Mouse (Mus musculus): ENCODE data around the gene Rps6kb2. TPM values are rescaled to one million over a fixed set of nuclear protein-coding genes. Genes with fewer than 3 reads are reported as not detected.

Rps6kb2 gene
- polyA plus RNA-seq, 1 experiment from 2014 or later, result 51.6 TPM

DNA sequence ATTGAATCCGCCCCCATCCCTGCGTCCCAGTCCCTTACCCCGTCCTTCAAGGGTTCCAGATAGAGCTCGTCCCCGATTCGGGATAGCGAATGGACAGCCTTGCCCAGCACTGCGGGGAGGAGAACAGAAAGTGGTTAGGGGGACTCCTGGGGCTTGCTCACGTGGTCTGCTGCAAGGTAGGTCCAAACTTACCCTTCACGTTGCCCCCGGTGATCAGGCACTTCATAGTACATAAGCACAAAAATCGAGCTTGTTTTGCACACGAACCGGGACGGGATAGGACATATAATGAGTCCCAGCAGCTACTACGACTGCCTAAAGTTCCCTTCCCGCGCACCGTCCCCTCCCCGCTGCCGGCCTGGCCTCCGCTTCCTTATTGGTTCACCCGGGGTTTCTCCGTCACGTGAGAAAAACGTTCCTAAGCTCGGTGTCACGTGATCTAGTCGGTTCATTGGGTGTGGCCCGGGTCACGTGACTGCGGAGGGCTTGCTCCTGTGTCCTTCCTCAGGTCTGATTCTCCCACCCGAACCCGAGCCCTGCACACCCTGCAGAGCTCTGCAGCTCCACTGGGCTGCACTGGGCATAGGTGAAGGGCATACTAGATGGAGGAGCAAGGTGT is 38.2 kb upstream of the Rps6kb2 start, which contains the start of gene Rad9a:
Gene Rad9a, minus strand, starts transcription at position 372 of the 619 bp plus-strand sequence.
- Histone ChIP-seq H3K27ac (ENCODE audit: low read length) (peak within 1 kb of the TSS; percentile 76), H3K4me2 (ENCODE audit: low read depth, low read length) (peak within 1 kb of the TSS; percentile 99), H3K9ac (ENCODE audit: low read length) (peak within 1 kb of the TSS; percentile 92), H3K4me3 (ENCODE audit: low read length) (peak within 1 kb of the TSS; percentile 84), H3K9me3 (ENCODE audit: control insufficient read depth, low read length) (no peaks in the 10 kb centered on the region), H3K4me1 (replicated peaks; ENCODE audit: control insufficient read depth, insufficient read depth, low read length) (peaks cover 20% of the 10 kb centered on the region), H3K27me3 (ENCODE audit: control insufficient read depth, insufficient read depth, low read depth, low read length) (peaks cover 4% of the 10 kb centered on the region; the same call in 1 of the 2 replicates), H3K36me3 (ENCODE audit: control insufficient read depth, insufficient read depth, low read length) (peaks cover 14% of the 10 kb centered on the region)
- WGBS, result under 1% methylated on average over 34 of the region's 34 CpGs
- peak; percentile 85 for ATAC-seq (ENCODE audit: low read depth)

- no peak overlapping the region for H3K9ac ChIP-seq (ENCODE audit: low read length)
- WGBS, result 66% methylated on average over 3 of the region's 3 CpGs
- no peak overlapping the region for H3K4me2 ChIP-seq (ENCODE audit: low read depth, low read length)
- H3K4me1 ChIP-seq (replicated peaks; ENCODE audit: control insufficient read depth, insufficient read depth, low read length), result peaks cover 23% of the 10 kb centered on the region
- H3K27me3 ChIP-seq (ENCODE audit: control insufficient read depth, insufficient read depth, low read depth, low read length), result no peaks in the 10 kb centered on the region
- H3K4me3 ChIP-seq (ENCODE audit: low read length), result no peak overlapping the region
- H3K27ac ChIP-seq (ENCODE audit: low read length), result no peak overlapping the region
- no peaks in the 10 kb centered on the region for H3K9me3 ChIP-seq (ENCODE audit: control insufficient read depth, low read length)
- no peak for ATAC-seq (ENCODE audit: low read depth)
- peaks cover 39% of the 10 kb centered on the region for H3K36me3 ChIP-seq (ENCODE audit: control insufficient read depth, insufficient read depth, low read length)
Measured at GRCm38 (mm10) chr19:4197180-4197579, 34.0 kb upstream of the Rps6kb2 start.

DNA sequence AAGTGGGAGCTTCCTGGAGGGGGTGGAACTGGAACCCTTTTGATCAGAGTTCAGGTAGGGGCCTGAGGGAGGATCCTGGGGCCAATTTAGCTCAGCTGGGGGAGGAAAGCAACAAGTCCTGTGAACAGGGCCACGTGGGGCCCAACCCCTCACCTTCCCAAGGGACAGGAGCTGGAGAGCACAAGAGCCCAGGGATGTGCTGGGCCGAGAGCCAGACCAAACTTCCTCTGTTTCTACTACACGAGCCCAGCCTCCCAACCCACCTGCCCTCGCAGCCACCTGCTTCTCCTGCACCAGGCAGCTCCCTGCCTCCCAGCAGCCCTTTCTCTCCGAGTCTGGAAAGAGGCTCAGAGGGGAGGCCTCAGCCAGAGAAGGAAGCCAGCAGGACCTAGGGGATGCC is 33.4 kb upstream of the Rps6kb2 start:
- no peak overlapping the region for H3K4me3 ChIP-seq (ENCODE audit: low read length)
- H3K27ac ChIP-seq (ENCODE audit: low read length), result no peak overlapping the region
- H3K9me3 ChIP-seq (ENCODE audit: control insufficient read depth, low read length), result no peaks in the 10 kb centered on the region
- no peak overlapping the region for H3K4me2 ChIP-seq (ENCODE audit: low read depth, low read length)
- ATAC-seq (ENCODE audit: low read depth), result no peak
- peaks cover 39% of the 10 kb centered on the region for H3K36me3 ChIP-seq (ENCODE audit: control insufficient read depth, insufficient read depth, low read length)
- no peaks in the 10 kb centered on the region for H3K27me3 ChIP-seq (ENCODE audit: control insufficient read depth, insufficient read depth, low read depth, low read length)
- H3K4me1 ChIP-seq (replicated peaks; ENCODE audit: control insufficient read depth, insufficient read depth, low read length), result peaks cover 20% of the 10 kb centered on the region
- no peak overlapping the region for H3K9ac ChIP-seq (ENCODE audit: low read length)
- WGBS, result 27% methylated on average over 5 of the region's 5 CpGs

- WGBS, result 49% methylated on average over 2 of the region's 2 CpGs
- Histone ChIP-seq H3K9ac (ENCODE audit: low read length) (no peak overlapping the region), H3K27ac (ENCODE audit: low read length) (no peak overlapping the region), H3K4me2 (ENCODE audit: low read depth, low read length) (no peak overlapping the region), H3K9me3 (ENCODE audit: control insufficient read depth, low read length) (no peaks in the 10 kb centered on the region), H3K4me3 (ENCODE audit: low read length) (no peak overlapping the region), H3K4me1 (replicated peaks; ENCODE audit: control insufficient read depth, insufficient read depth, low read length) (peaks cover 25% of the 10 kb centered on the region), H3K27me3 (ENCODE audit: control insufficient read depth, insufficient read depth, low read depth, low read length) (no peaks in the 10 kb centered on the region), H3K36me3 (ENCODE audit: control insufficient read depth, insufficient read depth, low read length) (peaks cover 39% of the 10 kb centered on the region)
- no peak for ATAC-seq (ENCODE audit: low read depth)
Measured at GRCm38 (mm10) chr19:4196048-4196447, 32.9 kb upstream of the Rps6kb2 start.

- 70% methylated on average over 12 of the region's 12 CpGs for WGBS
- Histone ChIP-seq H3K4me2 (ENCODE audit: low read depth, low read length) (no peak overlapping the region), H3K27me3 (ENCODE audit: control insufficient read depth, insufficient read depth, low read depth, low read length) (no peaks in the 10 kb centered on the region), H3K4me3 (ENCODE audit: low read length) (no peak overlapping the region), H3K9ac (ENCODE audit: low read length) (no peak overlapping the region), H3K4me1 (replicated peaks; ENCODE audit: control insufficient read depth, insufficient read depth, low read length) (peaks cover 16% of the 10 kb centered on the region), H3K27ac (ENCODE audit: low read length) (no peak overlapping the region), H3K36me3 (ENCODE audit: control insufficient read depth, insufficient read depth, low read length) (peaks cover 39% of the 10 kb centered on the region), H3K9me3 (ENCODE audit: control insufficient read depth, low read length) (no peaks in the 10 kb centered on the region)
- ATAC-seq (ENCODE audit: low read depth), result no peak
Measured at GRCm38 (mm10) chr19:4194776-4195650, 31.9 kb upstream of the Rps6kb2 start.

- peaks cover 35% of the 10 kb centered on the region for H3K36me3 ChIP-seq (ENCODE audit: control insufficient read depth, insufficient read depth, low read length)
- peaks cover 16% of the 10 kb centered on the region for H3K4me1 ChIP-seq (replicated peaks; ENCODE audit: control insufficient read depth, insufficient read depth, low read length)
- H3K27ac ChIP-seq (ENCODE audit: low read length), result no peak overlapping the region
- ATAC-seq (ENCODE audit: low read depth), result no peak
- H3K9ac ChIP-seq (ENCODE audit: low read length), result no peak overlapping the region
- no peak overlapping the region for H3K4me3 ChIP-seq (ENCODE audit: low read length)
- no peaks in the 10 kb centered on the region for H3K9me3 ChIP-seq (ENCODE audit: control insufficient read depth, low read length)
- WGBS, result 79% methylated on average over 8 of the region's 8 CpGs
- H3K4me2 ChIP-seq (ENCODE audit: low read depth, low read length), result no peak overlapping the region
- H3K27me3 ChIP-seq (ENCODE audit: control insufficient read depth, insufficient read depth, low read depth, low read length), result no peaks in the 10 kb centered on the region
Measured at GRCm38 (mm10) chr19:4194021-4194724, 31.0 kb upstream of the Rps6kb2 start.

DNA sequence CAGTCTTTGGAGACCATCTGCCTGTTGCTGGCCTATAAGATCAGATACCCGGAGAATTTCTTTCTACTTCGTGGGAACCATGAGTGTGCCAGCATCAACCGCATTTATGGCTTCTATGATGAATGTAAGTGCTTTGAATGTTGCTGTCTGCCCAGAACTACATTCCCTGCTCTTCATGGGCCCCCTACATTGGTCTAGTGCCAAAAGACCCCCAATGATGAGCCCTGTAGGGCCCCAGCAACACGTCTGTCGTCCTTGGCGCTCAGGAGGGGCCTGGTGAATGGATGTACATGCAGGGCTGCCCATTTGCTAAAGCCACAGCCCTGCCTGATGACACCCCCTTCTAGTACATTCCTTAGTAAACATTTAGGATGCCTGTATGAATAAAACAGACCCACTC is 30.0 kb upstream of the Rps6kb2 start:
- Histone ChIP-seq H3K4me2 (ENCODE audit: low read depth, low read length) (peak overlapping the region; percentile 73), H3K9me3 (ENCODE audit: control insufficient read depth, low read length) (no peaks in the 10 kb centered on the region), H3K27ac (ENCODE audit: low read length) (no peak overlapping the region; the same call in 1 of the 2 replicates), H3K27me3 (ENCODE audit: control insufficient read depth, insufficient read depth, low read depth, low read length) (no peaks in the 10 kb centered on the region), H3K4me3 (ENCODE audit: low read length) (peak overlapping the region; percentile 88), H3K36me3 (ENCODE audit: control insufficient read depth, insufficient read depth, low read length) (peaks cover 35% of the 10 kb centered on the region), H3K9ac (ENCODE audit: low read length) (peak overlapping the region; percentile 99), H3K4me1 (replicated peaks; ENCODE audit: control insufficient read depth, insufficient read depth, low read length) (peaks cover 16% of the 10 kb centered on the region)
- ATAC-seq (ENCODE audit: low read depth), result no peak
- WGBS, result 45% methylated on average over 6 of the region's 6 CpGs

GRCm38 (mm10) chr19:4192251-4192985 is 29.3 kb upstream of the Rps6kb2 start:
- ATAC-seq (ENCODE audit: low read depth), result peak; percentile 63
- H3K9me3 ChIP-seq (ENCODE audit: control insufficient read depth, low read length), result no peaks in the 10 kb centered on the region
- peak overlapping the region; percentile 94 for H3K27ac ChIP-seq (ENCODE audit: low read length)
- H3K9ac ChIP-seq (ENCODE audit: low read length), result peak overlapping the region; percentile 99
- WGBS, result under 1% methylated on average over 45 of the region's 52 CpGs
- H3K4me1 ChIP-seq (replicated peaks; ENCODE audit: control insufficient read depth, insufficient read depth, low read length), result peaks cover 16% of the 10 kb centered on the region
- H3K4me3 ChIP-seq (ENCODE audit: low read length), result peak overlapping the region; percentile 88
- H3K4me2 ChIP-seq (ENCODE audit: low read depth, low read length), result peak overlapping the region; percentile 73
- H3K36me3 ChIP-seq (ENCODE audit: control insufficient read depth, insufficient read depth, low read length), result peaks cover 32% of the 10 kb centered on the region
- no peaks in the 10 kb centered on the region for H3K27me3 ChIP-seq (ENCODE audit: control insufficient read depth, insufficient read depth, low read depth, low read length)

Data from lung, embryonic 16.5 days (tissue).